36 mouse cellular contexts compared by ENCODE assay signal in the genomic region with DNA sequence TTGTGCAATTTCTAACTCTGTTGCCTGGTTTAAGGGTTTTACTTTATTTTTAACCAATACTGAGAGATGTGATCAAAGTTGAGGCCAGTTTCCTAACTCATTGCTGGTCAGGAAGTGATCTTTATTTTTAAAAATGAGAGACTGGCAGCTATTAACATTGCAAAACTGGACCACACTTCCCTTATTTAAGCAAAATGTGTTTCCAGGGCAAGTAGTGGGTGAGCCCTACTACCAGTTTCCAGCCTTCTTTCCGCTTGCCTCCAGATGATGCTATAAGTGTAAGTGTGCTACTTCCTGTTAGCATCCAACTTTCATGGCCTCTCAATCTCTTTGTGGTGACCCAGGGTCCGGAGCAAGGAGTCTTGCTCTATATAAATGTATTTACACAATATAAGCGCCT. TPM values are rescaled to one million over a fixed set of nuclear protein-coding genes. Genes with fewer than 3 reads are reported as not detected.
"Had no signal": no experiment of that assay in that cellular context is flagged by ENCODE, and none has a peak within 500 bp of the region (broad histone marks: within the 10 kb centered on the region; RNA-seq: fewer than 3 reads in every experiment).

No protein-coding gene starts in this region.

RNA-seq across cellular contexts. Expression of a gene that starts 24.2 kb away (rescaled TPM):
- total RNA-seq: gastrocnemius, adult 18-20 months; gastrocnemius, adult 8-10 months; gastrocnemius, postnatal 14 days; gastrocnemius, postnatal 36 days; heart, adult 18-20 months; heart, adult 8-10 months; heart, postnatal 10 days; heart, postnatal 25 days; heart, postnatal 4 days; hindbrain, postnatal 0 days; layer of hippocampus, adult 18-20 months; layer of hippocampus, adult 8-10 months; layer of hippocampus, postnatal 14 days; layer of hippocampus, postnatal 36 days; left cerebral cortex, adult 18-20 months; left cerebral cortex, adult 8-10 months; left cerebral cortex, postnatal 10 days; left cerebral cortex, postnatal 25 days; left cerebral cortex, postnatal 4 days; liver, adult 2 months had no signal
- polyA plus RNA-seq: gonadal fat pad, adult 2 months; heart, embryonic 10.5 days; heart, embryonic 12.5 days; heart, embryonic 14.5 days; heart, embryonic 16.5 days; hindbrain, embryonic 11.5 days; hindbrain, embryonic 13.5 days; hindbrain, embryonic 15.5 days; hindbrain, postnatal 0 days; intestine, embryonic 16.5 days; kidney, adult 2 months; kidney, embryonic 15.5 days; kidney, postnatal 0 days; large intestine, adult 2 months; limb, embryonic 13.5 days; limb, embryonic 15.5 days; liver, adult 2 months; liver, embryonic 13.5 days had no signal
